Mouse (Mus musculus): ENCODE results near the gene Zp3.

The Zp3 gene

GRCm38 (mm10) chr5:136004537-136004936 is 24.6 kb downstream of the Zp3 start:
- no peak for DNase-seq (ENCODE audit: low read depth)

GRCm38 (mm10) chr5:136007745-136008144 is 27.8 kb downstream of the Zp3 start:
- DNase-seq (ENCODE audit: low read depth), result no peak

GRCm38 (mm10) chr5:136014877-136015276 is 35.0 kb downstream of the Zp3 start:
- no peak for DNase-seq (ENCODE audit: low read depth)

- no peak for DNase-seq (ENCODE audit: low read depth)
These were observed 35.7 kb downstream of the Zp3 start for GRCm38 (mm10) chr5:136015586-136015985.

GRCm38 (mm10) chr5:136016014-136016876 is 36.3 kb downstream of the Zp3 start:
- DNase-seq (ENCODE audit: low read depth), result no peak

- no peak for DNase-seq (ENCODE audit: low read depth)
These were observed 37.4 kb downstream of the Zp3 start for GRCm38 (mm10) chr5:136017262-136017661.

- DNase-seq (ENCODE audit: low read depth), result no peak
These were observed 38.8 kb downstream of the Zp3 start for GRCm38 (mm10) chr5:136018726-136019125.

GRCm38 (mm10) chr5:136019907-136020306 is 40.0 kb downstream of the Zp3 start:
- DNase-seq (ENCODE audit: low read depth), result no peak

GRCm38 (mm10) chr5:136025712-136026111 is 45.8 kb downstream of the Zp3 start:
- DNase-seq (ENCODE audit: low read depth), result no peak

GRCm38 (mm10) chr5:136026859-136027258 is 47.0 kb downstream of the Zp3 start:
- no peak for DNase-seq (ENCODE audit: low read depth)

GRCm38 (mm10) chr5:136027612-136028311 is 47.9 kb downstream of the Zp3 start:
- no peak for DNase-seq (ENCODE audit: low read depth)

GRCm38 (mm10) chr5:136034868-136035267 is 55.0 kb downstream of the Zp3 start:
- DNase-seq (ENCODE audit: low read depth), result no peak

- no peak for DNase-seq (ENCODE audit: low read depth)
These were observed 55.4 kb downstream of the Zp3 start for GRCm38 (mm10) chr5:136035285-136035684.

GRCm38 (mm10) chr5:136036667-136037066 is 56.8 kb downstream of the Zp3 start:
- no peak for DNase-seq (ENCODE audit: low read depth)

All from c-Kit-positive CD71-positive TER-119-negative erythroid progenitor cells, embryonic 14.5 days (primary cell).